Mouse (Mus musculus): ENCODE data around the gene Zfp526. TPM values are rescaled to one million over a fixed set of nuclear protein-coding genes. Genes with fewer than 3 reads are reported as not detected.
"Not testable (repeated sequence)": the region's sequence is repeated elsewhere in the genome, so short reads cannot be mapped to it uniquely, and the experiment has no call there.

The Zfp526 gene
- polyA plus RNA-seq, 1 experiment from 2014 or later = 2.8 TPM

- peaks cover 40% of the 10 kb centered on the region for H3K36me3 ChIP-seq
- H3K9me3 ChIP-seq = no peaks in the 10 kb centered on the region
- H3K4me2 ChIP-seq (replicated peaks) = peak overlapping the region; percentile 97
- peak overlapping the region; percentile 99 for H3K27ac ChIP-seq
- H3K4me3 ChIP-seq = peak overlapping the region; percentile 97
- H3K4me1 ChIP-seq = peaks cover 61% of the 10 kb centered on the region
- peak overlapping the region; percentile 96 for H3K9ac ChIP-seq
- H3K27me3 ChIP-seq = no peaks in the 10 kb centered on the region
- no peak for ATAC-seq (ENCODE audit: low FRiP score, low read depth)
- WGBS = 23% methylated on average over 3 of the region's 3 CpGs
These were observed 26.3 kb downstream of the Zfp526 start for GRCm38 (mm10) chr7:25247498-25247897.

- ATAC-seq (ENCODE audit: low FRiP score, low read depth) = peak; percentile 13; the same call in 1 of the 2 replicates
- under 1% methylated on average over 18 of the region's 18 CpGs for WGBS
- Histone ChIP-seq H3K27me3 (no peaks in the 10 kb centered on the region), H3K9me3 (no peaks in the 10 kb centered on the region), H3K4me2 (replicated peaks) (peak overlapping the region; percentile 97), H3K36me3 (peaks cover 34% of the 10 kb centered on the region), H3K4me3 (peak overlapping the region; percentile 97), H3K27ac (peak overlapping the region; percentile 99), H3K4me1 (peaks cover 61% of the 10 kb centered on the region), H3K9ac (peak overlapping the region; percentile 96)
These were observed 26.9 kb downstream of the Zfp526 start for GRCm38 (mm10) chr7:25248018-25248647.

- H3K4me1 ChIP-seq = peaks cover 61% of the 10 kb centered on the region
- under 1% methylated on average over 25 of the region's 25 CpGs for WGBS
These were observed 27.7 kb downstream of the Zfp526 start for GRCm38 (mm10) chr7:25248846-25249313.

GRCm38 (mm10) chr7:25249314-25250140 lies 28.3 kb downstream of the Zfp526 start:
- Histone ChIP-seq H3K9me3 (no peaks in the 10 kb centered on the region), H3K27me3 (no peaks in the 10 kb centered on the region), H3K4me2 (replicated peaks) (peak overlapping the region; percentile 97), H3K36me3 (peaks cover 20% of the 10 kb centered on the region), H3K4me3 (peak overlapping the region; percentile 97), H3K9ac (peak overlapping the region; percentile 96), H3K27ac (peak overlapping the region; percentile 99), H3K4me1 (peaks cover 55% of the 10 kb centered on the region)
- peak; percentile 55 for ATAC-seq (ENCODE audit: low FRiP score, low read depth)
- WGBS = under 1% methylated on average over 45 of the region's 73 CpGs

More at GRCm38 (mm10) chr7:25248846-25249313, 27.7 kb downstream of the Zfp526 start:
- Histone ChIP-seq H3K36me3 (peaks cover 26% of the 10 kb centered on the region), H3K27ac (peak overlapping the region; percentile 99), H3K4me2 (replicated peaks) (peak overlapping the region; percentile 97), H3K9me3 (no peaks in the 10 kb centered on the region), H3K9ac (peak overlapping the region; percentile 96), H3K27me3 (no peaks in the 10 kb centered on the region), H3K4me3 (peak overlapping the region; percentile 97)
- ATAC-seq (ENCODE audit: low FRiP score, low read depth) = no peak; the same call in 1 of the 2 replicates

DNA sequence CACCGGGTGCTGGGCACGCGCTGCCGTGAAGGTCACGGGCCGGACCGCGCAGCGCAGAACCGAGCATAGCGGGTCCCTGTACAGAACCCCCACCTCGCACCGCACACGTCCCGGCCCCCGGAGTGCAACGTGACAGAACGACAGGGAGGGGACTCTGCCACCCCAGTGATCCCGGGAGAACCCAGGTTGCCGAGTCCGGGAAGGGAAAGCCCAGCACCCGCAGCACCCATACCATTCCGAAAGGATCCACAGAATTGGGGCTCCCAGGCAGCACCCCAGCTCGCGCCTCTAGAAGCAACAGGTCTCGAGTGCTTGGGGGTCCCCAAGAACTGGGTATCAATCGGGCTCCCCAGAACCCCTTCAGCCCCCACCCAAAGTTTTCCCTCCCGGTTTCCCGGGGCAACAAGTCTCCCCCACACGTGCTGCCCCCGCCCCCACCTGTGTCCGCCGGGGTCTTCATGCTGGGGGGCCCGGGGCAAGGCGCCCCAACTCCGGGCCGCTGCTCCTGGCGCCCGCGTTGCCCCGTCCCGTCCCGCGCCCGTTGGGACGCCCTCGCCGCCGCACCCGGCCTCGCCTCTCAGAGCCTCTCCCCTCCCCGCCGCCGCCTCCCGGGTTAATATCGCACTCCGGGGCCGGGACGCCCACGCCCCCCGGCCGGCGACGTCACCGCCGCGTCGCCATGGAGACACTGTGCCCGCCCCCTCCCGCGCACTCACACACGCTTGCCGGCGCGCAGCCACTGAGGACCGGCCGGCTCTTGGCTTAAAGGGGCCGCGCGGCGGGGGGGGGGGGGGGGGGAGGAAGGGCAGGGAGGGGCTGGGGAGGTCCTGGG lies 29.1 kb downstream of the Zfp526 start, which contains the start of gene Erf:
Erf (minus strand) TSS at position 621 of the 832 bp plus-strand sequence.
- peaks cover 47% of the 10 kb centered on the region for H3K4me1 ChIP-seq
- peaks cover 11% of the 10 kb centered on the region for H3K36me3 ChIP-seq
- peak within 1 kb of the TSS; percentile 96 for H3K9ac ChIP-seq
- ATAC-seq (ENCODE audit: low FRiP score, low read depth) = peak; percentile 81
- no peaks in the 10 kb centered on the region for H3K27me3 ChIP-seq
- under 1% methylated on average over 77 of the region's 81 CpGs for WGBS
- H3K4me2 ChIP-seq (replicated peaks) = peak within 1 kb of the TSS; percentile 97
- peak within 1 kb of the TSS; percentile 99 for H3K27ac ChIP-seq
- peak within 1 kb of the TSS; percentile 97 for H3K4me3 ChIP-seq
- H3K9me3 ChIP-seq = no peaks in the 10 kb centered on the region

DNA sequence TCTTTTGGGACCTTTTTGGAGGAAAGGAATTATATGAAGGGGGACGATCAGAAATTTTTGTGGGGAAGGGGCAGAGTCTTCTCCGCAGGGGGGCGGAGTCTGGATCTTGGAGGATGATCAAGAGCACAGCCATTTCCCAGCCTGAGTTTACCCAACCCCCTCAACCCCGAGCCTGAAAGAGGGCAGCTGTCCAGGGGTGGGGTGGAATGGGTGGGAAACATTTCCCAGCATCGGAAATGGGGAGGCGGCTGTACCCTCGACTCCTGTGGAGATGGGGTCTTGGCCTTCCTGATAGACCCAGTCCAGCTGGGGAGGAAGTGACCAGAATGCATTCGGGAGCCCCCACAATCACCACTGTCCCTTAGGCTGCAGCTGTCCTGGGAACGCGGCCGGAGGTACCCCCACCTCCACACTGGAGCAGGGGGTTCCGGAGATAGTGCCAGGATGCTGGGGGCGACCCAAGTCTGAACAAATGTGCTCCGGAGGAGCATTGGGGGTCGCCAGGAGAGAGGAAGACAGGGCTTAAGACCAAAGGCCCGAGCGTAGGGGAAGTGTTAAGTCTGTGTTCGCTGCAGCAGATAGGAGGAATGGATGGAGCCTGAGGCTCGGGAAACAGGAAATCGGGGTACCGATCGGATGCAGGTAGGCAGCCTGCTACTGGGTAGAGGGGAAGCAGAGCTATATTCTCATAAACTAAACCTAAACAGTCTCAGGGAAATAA lies 30.0 kb downstream of the Zfp526 start:
- WGBS = 2% methylated on average over 22 of the region's 22 CpGs
- peaks cover 38% of the 10 kb centered on the region for H3K4me1 ChIP-seq
- peak overlapping the region; percentile 99 for H3K27ac ChIP-seq
- H3K4me3 ChIP-seq = peak overlapping the region; percentile 97
- peaks cover 3% of the 10 kb centered on the region; the same call in 1 of the 2 replicates for H3K36me3 ChIP-seq
- H3K4me2 ChIP-seq (replicated peaks) = peak overlapping the region; percentile 97
- peak overlapping the region; percentile 96 for H3K9ac ChIP-seq
- no peaks in the 10 kb centered on the region for H3K27me3 ChIP-seq
- ATAC-seq (ENCODE audit: low FRiP score, low read depth) = peak; percentile 37
- H3K9me3 ChIP-seq = no peaks in the 10 kb centered on the region

- WGBS = 20% methylated on average over 8 of the region's 8 CpGs
- peak overlapping the region; percentile 99 for H3K27ac ChIP-seq
- peak overlapping the region; percentile 97 for H3K4me2 ChIP-seq (replicated peaks)
These were observed 30.6 kb downstream of the Zfp526 start for GRCm38 (mm10) chr7:25251822-25252221.

GRCm38 (mm10) chr7:25261896-25262295 lies 40.7 kb downstream of the Zfp526 start:
- ATAC-seq (ENCODE audit: low FRiP score, low read depth) = no peak
- WGBS = 95% methylated on average over 1 of the region's 1 CpGs
- no peak overlapping the region for H3K4me2 ChIP-seq (replicated peaks)
- no peak overlapping the region for H3K27ac ChIP-seq
- no peak overlapping the region for H3K4me3 ChIP-seq
- H3K9ac ChIP-seq = no peak overlapping the region
- no peaks in the 10 kb centered on the region for H3K36me3 ChIP-seq
- peaks cover 4% of the 10 kb centered on the region for H3K4me1 ChIP-seq
- no peaks in the 10 kb centered on the region for H3K9me3 ChIP-seq
- no peaks in the 10 kb centered on the region for H3K27me3 ChIP-seq

More at GRCm38 (mm10) chr7:25251822-25252221, 30.6 kb downstream of the Zfp526 start:
- H3K36me3 ChIP-seq = no peaks in the 10 kb centered on the region
- H3K27me3 ChIP-seq = no peaks in the 10 kb centered on the region
- ATAC-seq (ENCODE audit: low FRiP score, low read depth) = no peak
- no peaks in the 10 kb centered on the region for H3K9me3 ChIP-seq
- H3K4me1 ChIP-seq = peaks cover 32% of the 10 kb centered on the region
- peak overlapping the region; percentile 97 for H3K4me3 ChIP-seq
- peak overlapping the region; percentile 96 for H3K9ac ChIP-seq

DNA sequence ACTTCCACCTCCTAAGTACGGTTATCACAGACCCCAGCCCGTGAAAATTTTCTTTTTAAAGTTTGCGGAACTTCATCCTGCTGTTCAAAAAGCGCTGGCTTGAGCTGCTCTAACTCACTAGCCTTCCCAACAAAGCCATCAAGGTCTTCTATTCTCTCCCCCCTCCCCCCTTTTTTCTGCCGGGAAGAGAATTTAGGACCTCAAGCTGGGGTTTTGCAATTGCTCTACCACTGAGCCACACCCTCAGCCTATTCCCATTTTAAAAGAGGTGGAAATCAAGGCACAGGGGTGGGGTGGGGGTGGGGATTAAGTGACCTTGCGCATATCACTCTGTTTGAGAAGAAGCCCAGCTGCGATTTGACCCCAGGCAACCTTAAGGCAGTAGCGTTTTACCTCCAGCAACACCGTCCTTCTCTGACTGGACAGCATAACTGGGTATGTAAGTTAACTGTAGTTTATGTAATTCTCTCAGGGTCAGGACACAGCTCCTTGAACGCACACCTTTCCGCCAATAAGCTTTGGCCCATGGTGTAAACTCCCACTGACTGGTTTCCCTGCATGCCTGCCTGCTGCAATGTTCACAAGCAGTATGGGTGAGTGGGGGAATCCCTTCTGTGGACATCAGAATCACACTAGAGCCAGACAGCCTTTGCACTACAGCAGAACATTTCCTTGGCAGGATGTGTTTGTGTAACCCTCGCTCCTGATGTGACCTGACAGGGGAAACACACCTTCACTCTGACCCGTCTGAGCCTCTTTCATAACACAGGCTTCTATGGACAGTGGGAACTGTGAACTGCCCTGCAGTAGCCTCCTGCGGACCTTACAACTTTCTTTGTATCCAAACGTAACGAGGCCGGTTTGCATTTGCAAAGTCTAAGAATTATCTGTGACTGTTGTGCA lies 43.0 kb downstream of the Zfp526 start:
- Histone ChIP-seq H3K27me3 (no peaks in the 10 kb centered on the region), H3K4me1 (peaks cover 12% of the 10 kb centered on the region), H3K9me3 (no peaks in the 10 kb centered on the region), H3K36me3 (no peaks in the 10 kb centered on the region), H3K9ac (no peak overlapping the region), H3K4me2 (replicated peaks) (no peak overlapping the region), H3K27ac (no peak overlapping the region), H3K4me3 (no peak overlapping the region)
- WGBS = 33% methylated on average over 17 of the region's 17 CpGs
- ATAC-seq (ENCODE audit: low FRiP score, low read depth) = no peak

- H3K4me1 ChIP-seq = peaks cover 23% of the 10 kb centered on the region
- not testable (repeated sequence) for H3K4me3 ChIP-seq; ATAC-seq (ENCODE audit: low FRiP score, low read depth); H3K36me3 ChIP-seq; H3K9me3 ChIP-seq; H3K9ac ChIP-seq; H3K27me3 ChIP-seq; H3K4me2 ChIP-seq (replicated peaks); H3K27ac ChIP-seq
- 89% methylated on average over 5 of the region's 5 CpGs for WGBS
These were observed 44.5 kb downstream of the Zfp526 start for GRCm38 (mm10) chr7:25265743-25266142.
